Mouse (Mus musculus): ENCODE measurements around the gene Abca17.

GRCm38 (mm10) chr17:24267133-24267532, 83.7 kb downstream of the Abca17 start:
- TF ChIP-seq CTCF (IDR thresholded peaks at IDR 0.05; ENCODE audit: low read depth, low read length) (no peak), POLR2A (IDR thresholded peaks at IDR 0.05; ENCODE audit: extremely low read depth, insufficient read depth, low read length) (no peak)
